Mouse (Mus musculus) heart, embryonic 10.5 days (tissue): ENCODE measurements around the gene 2310057N15Rik. TPM values are rescaled to one million over a fixed set of nuclear protein-coding genes. Genes with fewer than 3 reads are reported as not detected.
"Not testable (repeated sequence)": the region's sequence is repeated elsewhere in the genome, so short reads cannot be mapped to it uniquely, and the experiment has no call there.

ENCODE experiments used
- DNase-seq: peaks from one replicate; pipeline ENCODE4 v3.0.0-alpha.2; 2017; ENCODE audit warnings: low spot score
- H3K27ac ChIP-seq: fragments of 300-500 bp; sonication (generic); 2 replicates; pipeline ENCODE4 v1.5.1; 2016; ENCODE audit warnings: mild to moderate bottlenecking
- H3K27me3 ChIP-seq: fragments of 300-500 bp; sonication (generic); 2 replicates; pipeline ENCODE4 v1.6.1; 2016; ENCODE audit warnings: mild to moderate bottlenecking; ENCODE audit not compliant: poor library complexity, insufficient read depth, severe bottlenecking
- H3K36me3 ChIP-seq: fragments of 300-500 bp; sonication (generic); 2 replicates; pipeline ENCODE4 v1.6.1; 2016; ENCODE audit warnings: mild to moderate bottlenecking, moderate library complexity
- H3K4me1 ChIP-seq: fragments of 300-500 bp; sonication (generic); 2 replicates; pipeline ENCODE4 v1.6.1; 2016; ENCODE audit warnings: mild to moderate bottlenecking
- H3K4me3 ChIP-seq: fragments of 300-500 bp; sonication (generic); 2 replicates; pipeline ENCODE4 v1.5.1; 2016; ENCODE audit warnings: mild to moderate bottlenecking, moderate library complexity
- H3K9me3 ChIP-seq: fragments of 300-500 bp; sonication (generic); 2 replicates; pipeline ENCODE4 v1.6.1; 2016; ENCODE audit warnings: mild to moderate bottlenecking, moderate library complexity
- WGBS: fragments of 180-500 bp; shearing (Covaris S2); methylation state at CpG from one replicate; pipeline ENCODE4 v1.1.7; 2016; 5-methylcytosine and 5-hydroxymethylcytosine counted together
- polyA plus RNA-seq: library from polyadenylated mRNA; unstranded; fragments of >200 nt; fragmentation: Nextera tagmentation; extraction: Ambion mirVana; gene quantifications from 2 replicates; pipeline ENCODE4 v1.2.1, GENCODE M21; 2016

Gene 2310057N15Rik
- polyA plus RNA-seq = not detected in 2 replicates

DNA sequence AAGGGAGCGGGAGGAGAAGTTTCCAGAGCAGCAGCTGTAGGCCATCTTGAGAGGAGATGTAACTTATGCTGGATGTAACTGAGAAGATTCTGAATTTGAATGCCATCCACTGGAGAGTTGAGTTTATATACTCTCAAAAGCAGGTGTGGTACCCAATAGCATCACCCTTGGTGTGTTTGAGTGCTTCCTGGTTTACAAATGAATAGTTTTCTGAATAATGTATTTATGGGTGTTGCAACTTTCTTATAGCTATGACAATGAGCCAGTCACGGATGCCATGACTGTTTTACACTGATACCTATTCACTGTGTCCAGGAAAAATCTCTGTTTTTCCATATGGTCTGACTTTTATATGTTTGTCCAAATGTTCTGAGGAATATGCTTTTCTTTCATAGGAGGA is at the start of gene 2310057N15Rik:
TSS of gene 2310057N15Rik (minus strand) at position 101 of the 400 bp plus-strand sequence.
- no peak for DNase-seq
- H3K4me1 ChIP-seq = no peaks in the 10 kb centered on the region
- no peaks in the 10 kb centered on the region for H3K9me3 ChIP-seq
- no peak within 1 kb of the TSS for H3K4me3 ChIP-seq
- no peak within 1 kb of the TSS for H3K27ac ChIP-seq
- WGBS = 66% methylated on average over 2 of the region's 2 CpGs
- H3K27me3 ChIP-seq = no peaks in the 10 kb centered on the region
- H3K36me3 ChIP-seq = no peaks in the 10 kb centered on the region

GRCm38 (mm10) chr16:88823736-88824135 is 49.7 kb upstream of the 2310057N15Rik start:
- Histone ChIP-seq H3K9me3 (no peaks in the 10 kb centered on the region), H3K4me3 (no peak overlapping the region), H3K36me3 (no peaks in the 10 kb centered on the region), H3K27ac (no peak overlapping the region), H3K27me3 (no peaks in the 10 kb centered on the region), H3K4me1 (no peaks in the 10 kb centered on the region)
- WGBS = 82% methylated on average over 3 of the region's 3 CpGs
- DNase-seq = no peak

GRCm38 (mm10) chr16:88820066-88820465 is 46.1 kb upstream of the 2310057N15Rik start, which contains the start of gene Krtap15:
Gene Krtap15, plus strand, starts transcription at chr16:88820215.
- Histone ChIP-seq H3K27me3 (no peaks in the 10 kb centered on the region), H3K27ac (no peak within 1 kb of the TSS), H3K9me3 (no peaks in the 10 kb centered on the region), H3K4me1 (no peaks in the 10 kb centered on the region), H3K36me3 (no peaks in the 10 kb centered on the region), H3K4me3 (no peak within 1 kb of the TSS)
- WGBS = 85% methylated on average over 3 of the region's 3 CpGs
- no peak for DNase-seq

GRCm38 (mm10) chr16:88811827-88812226 is 37.8 kb upstream of the 2310057N15Rik start, which contains the start of gene Gm20741:
Gene Gm20741, minus strand, starts transcription at chr16:88812220.
- Histone ChIP-seq H3K9me3 (no peaks in the 10 kb centered on the region), H3K27me3 (no peaks in the 10 kb centered on the region), H3K36me3 (no peaks in the 10 kb centered on the region), H3K27ac (no peak within 1 kb of the TSS), H3K4me3 (no peak within 1 kb of the TSS), H3K4me1 (no peaks in the 10 kb centered on the region)
- no peak for DNase-seq
- WGBS = 67% methylated on average over 2 of the region's 2 CpGs

DNA sequence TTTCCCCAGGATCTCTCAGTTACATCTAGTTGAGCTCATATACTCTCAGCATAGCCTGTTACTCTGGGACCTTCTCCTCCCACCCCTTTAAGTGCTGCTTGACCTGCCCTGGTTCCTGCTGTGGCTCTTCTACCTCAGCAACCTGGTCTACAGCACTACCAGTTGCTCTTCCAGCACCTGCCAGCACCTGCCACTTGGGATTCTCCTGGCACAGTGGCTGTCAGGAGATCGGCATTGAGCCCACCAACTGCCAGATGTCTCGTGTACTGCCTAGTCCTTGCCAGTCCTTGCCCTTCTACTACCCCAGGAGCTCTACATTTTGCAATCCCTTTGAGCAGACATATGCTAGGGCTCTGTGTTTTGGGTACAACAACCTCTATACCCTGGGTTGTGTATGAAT is 12.8 kb upstream of the 2310057N15Rik start:
- no peak overlapping the region for H3K4me3 ChIP-seq
- no peak for DNase-seq
- no peaks in the 10 kb centered on the region for H3K9me3 ChIP-seq
- no peaks in the 10 kb centered on the region for H3K4me1 ChIP-seq
- no peaks in the 10 kb centered on the region for H3K27me3 ChIP-seq
- WGBS = 76% methylated on average over 2 of the region's 2 CpGs
- H3K36me3 ChIP-seq = no peaks in the 10 kb centered on the region
- H3K27ac ChIP-seq = no peak overlapping the region

GRCm38 (mm10) chr16:88777596-88777995 is 3.6 kb upstream of the 2310057N15Rik start, which contains the start of gene Gm5965:
Gene Gm5965, plus strand, starts transcription at chr16:88777896.
- no peaks in the 10 kb centered on the region for H3K9me3 ChIP-seq
- DNase-seq = no peak
- no peaks in the 10 kb centered on the region for H3K27me3 ChIP-seq
- H3K4me3 ChIP-seq = no peak within 1 kb of the TSS
- 82% methylated on average over 6 of the region's 6 CpGs for WGBS
- no peak within 1 kb of the TSS for H3K27ac ChIP-seq
- no peaks in the 10 kb centered on the region for H3K36me3 ChIP-seq
- H3K4me1 ChIP-seq = no peaks in the 10 kb centered on the region

GRCm38 (mm10) chr16:88758547-88758946 is 15.5 kb downstream of the 2310057N15Rik start, which contains the start of gene 2310034C09Rik:
Gene 2310034C09Rik, plus strand, starts transcription at chr16:88758847.
- H3K4me1 ChIP-seq, H3K27me3 ChIP-seq, DNase-seq, H3K27ac ChIP-seq, H3K9me3 ChIP-seq, H3K4me3 ChIP-seq, H3K36me3 ChIP-seq: not testable (repeated sequence)
- WGBS = 82% methylated on average over 3 of the region's 3 CpGs

- H3K4me3 ChIP-seq, H3K27me3 ChIP-seq, H3K27ac ChIP-seq, H3K36me3 ChIP-seq, H3K4me1 ChIP-seq, H3K9me3 ChIP-seq, DNase-seq: not testable (repeated sequence)
- WGBS = 84% methylated on average over 3 of the region's 3 CpGs
Observed at GRCm38 (mm10) chr16:88751535-88751934, 22.5 kb downstream of the 2310057N15Rik start, which contains the start of gene Krtap13. Gene Krtap13, minus strand, starts transcription at chr16:88751635.

GRCm38 (mm10) chr16:88747943-88748342 is 26.1 kb downstream of the 2310057N15Rik start:
- no peaks in the 10 kb centered on the region for H3K4me1 ChIP-seq
- WGBS = 81% methylated on average over 4 of the region's 4 CpGs
- H3K9me3 ChIP-seq = no peaks in the 10 kb centered on the region
- H3K27ac ChIP-seq = no peak overlapping the region
- no peak overlapping the region for H3K4me3 ChIP-seq
- no peaks in the 10 kb centered on the region for H3K27me3 ChIP-seq
- DNase-seq = no peak
- no peaks in the 10 kb centered on the region for H3K36me3 ChIP-seq

DNA sequence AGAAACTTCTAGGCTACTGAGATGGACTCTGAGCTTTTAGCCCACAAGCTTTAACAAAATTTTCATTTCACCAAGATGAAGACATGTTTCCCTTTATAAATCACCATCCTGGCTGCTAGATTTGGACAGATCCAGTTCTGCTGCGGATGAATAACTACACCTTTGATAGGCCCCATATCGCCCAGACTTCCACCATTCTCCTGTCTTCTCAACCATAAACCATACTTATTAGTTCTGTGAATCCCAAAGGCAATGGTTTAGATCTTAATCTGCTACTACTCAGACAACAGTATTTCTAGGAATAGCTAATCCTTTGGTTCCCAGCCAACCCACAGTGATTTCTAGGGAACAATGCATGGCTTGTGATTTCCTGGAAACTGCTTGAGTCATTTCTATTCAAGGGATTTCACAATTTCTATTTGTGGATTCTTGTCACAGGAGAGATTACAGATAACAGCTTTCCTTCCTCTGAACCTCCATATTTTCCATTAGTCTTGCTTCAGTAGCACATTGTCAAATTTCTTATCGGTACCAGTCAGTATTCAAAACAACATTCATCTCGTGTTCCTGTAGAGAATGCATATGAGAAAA is 29.2 kb downstream of the 2310057N15Rik start:
- H3K4me1 ChIP-seq = no peaks in the 10 kb centered on the region
- no peak for DNase-seq
- no peaks in the 10 kb centered on the region for H3K9me3 ChIP-seq
- H3K36me3 ChIP-seq = no peaks in the 10 kb centered on the region
- WGBS = 71% methylated on average over 4 of the region's 4 CpGs
- no peak overlapping the region for H3K4me3 ChIP-seq
- H3K27ac ChIP-seq = no peak overlapping the region
- H3K27me3 ChIP-seq = no peaks in the 10 kb centered on the region

DNA sequence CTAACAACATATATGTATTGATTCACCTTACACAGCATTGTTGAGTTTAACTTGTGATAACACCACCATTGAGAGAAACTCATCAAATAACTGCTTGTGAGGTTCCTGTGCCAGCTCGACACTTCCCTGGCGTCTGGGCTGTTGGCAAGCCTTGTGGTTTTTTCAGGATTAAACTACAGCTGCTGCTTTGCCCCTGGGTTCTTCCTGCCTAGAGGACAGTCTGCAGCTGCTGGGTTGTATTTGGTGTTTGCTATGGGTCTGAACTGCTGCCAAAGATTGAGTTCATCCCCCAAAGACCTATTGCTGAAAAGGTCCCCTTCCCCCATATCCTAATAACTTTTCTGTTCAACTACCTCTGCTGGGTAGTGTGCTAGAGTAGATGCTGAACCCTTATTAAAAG is 38.6 kb downstream of the 2310057N15Rik start:
- no peak overlapping the region for H3K27ac ChIP-seq
- no peak overlapping the region for H3K4me3 ChIP-seq
- no peak for DNase-seq
- 68% methylated on average over 2 of the region's 2 CpGs for WGBS
- no peaks in the 10 kb centered on the region for H3K36me3 ChIP-seq
- H3K27me3 ChIP-seq = no peaks in the 10 kb centered on the region
- no peaks in the 10 kb centered on the region for H3K4me1 ChIP-seq
- no peaks in the 10 kb centered on the region for H3K9me3 ChIP-seq

- no peaks in the 10 kb centered on the region for H3K36me3 ChIP-seq
- 65% methylated on average over 4 of the region's 4 CpGs for WGBS
- no peak within 1 kb of the TSS for H3K27ac ChIP-seq
- H3K27me3 ChIP-seq = no peaks in the 10 kb centered on the region
- no peak within 1 kb of the TSS for H3K4me3 ChIP-seq
- H3K9me3 ChIP-seq = no peaks in the 10 kb centered on the region
- no peak for DNase-seq
- no peaks in the 10 kb centered on the region for H3K4me1 ChIP-seq
Observed at GRCm38 (mm10) chr16:88728812-88729275, 45.2 kb downstream of the 2310057N15Rik start, which contains the start of gene Krtap13-1. Gene Krtap13-1, plus strand, starts transcription at chr16:88728862.
